Mouse (Mus musculus) v-Abl transformed pro-B cells (cell line): ENCODE results near the gene Wasf2.

Experiments
- in situ Hi-C, 2 experiments: fragments of 400-800 bp; cut with MboI; formaldehyde crosslinking; loops; one replicate each; pipeline ENCODE4 v1.15.1; 2025; ENCODE audit not compliant: unreplicated experiment in 2 of 2

Gene Wasf2

DNA sequence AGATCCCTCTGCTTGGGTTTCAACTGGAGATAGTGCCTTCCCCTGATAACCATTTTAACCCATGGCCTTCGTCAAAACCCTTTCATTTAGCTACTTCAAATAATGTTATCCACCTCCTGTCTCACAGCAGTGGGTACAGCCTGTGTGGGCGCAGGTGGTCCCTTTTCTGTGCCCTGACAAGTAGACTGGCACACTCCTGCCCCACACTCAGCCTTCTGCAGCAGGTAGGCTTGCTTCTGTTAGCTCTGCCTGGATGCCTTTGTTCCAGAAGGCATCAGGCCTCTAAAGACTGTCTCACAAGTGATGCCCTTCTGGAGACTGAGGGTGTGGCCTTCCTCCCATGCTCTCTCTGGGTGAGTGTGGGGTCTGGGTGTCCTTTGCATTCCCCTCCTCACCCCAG lies 65.8 kb downstream of the Wasf2 start:
- in situ Hi-C loops = loop anchor here in 1 of 2 experiments (10.0 kb wide), 2 partner anchors 181 to 251 kb away; partner anchors contain the start of gene Ahdc1

DNA sequence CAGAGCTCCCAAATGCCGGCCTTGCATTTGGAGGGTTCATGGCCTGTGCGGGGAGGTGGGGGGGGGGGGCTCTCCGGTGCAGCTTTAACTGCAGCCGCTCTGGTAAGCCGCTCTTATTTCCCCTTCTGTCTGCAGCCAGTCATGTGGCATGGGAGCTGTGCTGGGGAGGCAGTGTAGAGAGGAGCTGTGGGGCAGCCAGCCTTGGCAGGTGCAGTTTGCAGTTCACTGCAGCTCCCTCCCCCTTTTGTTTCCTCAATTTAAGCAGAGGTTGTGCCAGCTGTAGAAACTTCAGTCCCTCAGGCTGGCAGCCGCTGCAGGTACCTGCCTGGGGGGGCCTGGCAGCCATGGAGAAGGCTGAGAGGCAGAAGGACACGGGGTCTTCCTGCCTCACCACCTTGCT lies 66.5 kb downstream of the Wasf2 start:
- in situ Hi-C loops = loop anchor here in 1 of 2 experiments (10.0 kb wide), 2 partner anchors 182 to 252 kb away; partner anchors contain the start of gene Ahdc1

DNA sequence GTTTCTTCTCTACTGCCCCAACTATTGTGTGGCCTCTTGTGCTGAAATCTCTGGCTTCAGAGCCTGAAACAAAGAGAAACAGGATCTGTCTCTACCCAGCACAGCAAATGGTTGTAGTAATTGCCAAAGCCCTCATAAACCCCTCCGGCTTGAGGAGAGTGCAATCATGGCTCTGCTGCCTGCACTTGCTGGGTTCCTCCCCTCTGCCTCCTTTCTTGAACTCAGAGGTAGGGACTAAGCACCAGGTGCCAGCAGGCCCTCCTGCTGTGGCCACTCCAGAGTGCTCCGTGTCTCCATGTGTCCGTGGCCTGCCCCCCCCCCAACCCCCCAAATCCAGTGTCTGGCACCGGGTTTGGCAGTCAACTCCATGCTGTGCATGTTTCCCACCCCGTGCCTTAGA lies 67.0 kb downstream of the Wasf2 start:
- in situ Hi-C loops = loop anchor here in 1 of 2 experiments (10.0 kb wide), 2 partner anchors 183 to 253 kb away; partner anchors contain the start of gene Ahdc1

DNA sequence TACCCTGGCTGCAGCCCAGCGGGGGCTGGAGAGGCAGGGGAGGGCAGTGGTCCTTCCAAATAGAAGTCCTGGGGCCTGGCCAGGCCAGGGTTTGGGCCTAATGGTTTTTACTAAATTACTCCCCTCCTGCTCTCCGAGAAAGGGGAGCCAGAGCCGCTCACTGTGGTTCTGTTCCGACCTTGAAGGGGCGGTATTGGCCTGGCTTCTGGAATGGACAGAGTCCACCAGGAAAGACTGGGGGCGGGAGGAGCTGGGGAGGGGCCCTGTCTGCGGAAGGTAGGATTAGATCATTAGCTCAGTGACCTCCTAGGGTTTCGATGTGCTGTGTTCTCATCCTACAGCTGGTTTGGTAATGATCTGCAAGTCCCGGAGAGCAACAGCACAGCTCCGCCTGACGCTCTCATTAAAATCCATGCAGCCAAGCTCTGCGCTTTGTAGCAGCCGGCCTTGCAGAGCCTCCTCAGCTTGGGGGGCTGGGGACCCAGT lies 67.5 kb downstream of the Wasf2 start:
- in situ Hi-C loops = loop anchor here in 1 of 2 experiments (10.0 kb wide), 2 partner anchors 183 to 253 kb away; partner anchors contain the start of gene Ahdc1

- in situ Hi-C loops = loop anchor here in 1 of 2 experiments (10.0 kb wide), 2 partner anchors 184 to 254 kb away; partner anchors contain the start of gene Ahdc1
Observed at GRCm38 (mm10) chr4:133198337-133199180, 68.3 kb downstream of the Wasf2 start.

- in situ Hi-C loops = loop anchor here in 1 of 2 experiments (10.0 kb wide), 2 partner anchors 185 to 255 kb away; partner anchors contain the start of gene Ahdc1
Observed at GRCm38 (mm10) chr4:133199743-133200142, 69.4 kb downstream of the Wasf2 start.

- in situ Hi-C loops = no loop called here
Observed at GRCm38 (mm10) chr4:133200343-133200742, 70.0 kb downstream of the Wasf2 start.

DNA sequence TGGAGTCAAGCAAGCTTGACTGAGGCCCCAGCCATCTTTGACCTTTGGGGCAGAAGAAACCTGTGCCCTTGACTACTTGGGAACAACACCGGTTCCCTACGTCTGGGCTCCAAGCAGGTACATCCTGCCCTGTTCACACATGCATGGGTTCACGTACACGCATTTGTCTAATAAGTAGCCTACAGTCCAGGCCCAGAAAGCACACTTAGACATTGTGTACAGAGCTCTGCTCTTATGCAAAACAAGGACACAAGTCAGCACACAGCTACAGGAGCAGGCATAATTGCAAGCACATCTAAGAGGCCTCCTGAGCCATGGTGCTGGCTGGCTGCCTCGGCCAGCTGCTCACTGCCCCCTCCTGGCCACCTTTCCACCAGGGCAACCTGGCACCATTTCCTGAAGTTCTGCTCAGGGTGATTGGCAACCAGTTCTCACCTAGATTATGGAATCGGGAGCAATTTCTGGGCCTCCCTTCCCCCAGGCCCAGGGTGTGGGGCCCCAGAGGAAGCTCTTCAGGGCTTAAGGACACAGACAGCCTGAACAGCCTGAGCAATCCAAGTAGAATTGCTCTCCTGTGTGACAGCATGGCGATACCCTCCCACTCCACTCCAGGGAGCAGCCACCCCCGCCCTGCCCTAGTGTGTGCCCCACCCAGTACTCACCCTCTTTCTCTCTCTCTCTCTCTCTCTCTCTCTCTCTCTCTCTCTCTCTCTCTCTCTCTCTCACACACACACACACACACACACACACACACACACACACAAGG lies 70.9 kb downstream of the Wasf2 start:
- in situ Hi-C loops = no loop called here

GRCm38 (mm10) chr4:133202254-133202653 lies 71.9 kb downstream of the Wasf2 start:
- in situ Hi-C loops = no loop called here

GRCm38 (mm10) chr4:133203591-133203990 lies 73.3 kb downstream of the Wasf2 start:
- in situ Hi-C loops = no loop called here

DNA sequence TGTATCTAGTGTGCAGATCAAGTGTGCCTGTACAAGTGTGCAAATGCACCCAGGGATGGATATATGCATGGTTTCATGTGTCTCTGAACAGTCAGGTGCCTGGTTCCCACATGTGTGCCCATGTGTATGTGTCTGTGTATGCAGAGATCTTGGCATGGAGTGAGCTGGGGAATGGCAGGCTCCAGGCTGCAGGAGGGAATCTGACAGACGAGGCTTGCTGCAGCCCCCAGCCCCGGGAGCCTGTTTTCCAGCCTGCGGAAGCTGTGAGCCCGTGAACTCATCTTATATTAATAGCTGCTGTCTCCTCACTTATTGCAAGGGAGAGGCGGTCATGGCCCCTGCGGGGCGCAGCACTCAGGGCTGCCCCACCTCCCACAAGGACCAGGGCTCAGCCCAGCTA lies 74.1 kb downstream of the Wasf2 start:
- in situ Hi-C loops = no loop called here

DNA sequence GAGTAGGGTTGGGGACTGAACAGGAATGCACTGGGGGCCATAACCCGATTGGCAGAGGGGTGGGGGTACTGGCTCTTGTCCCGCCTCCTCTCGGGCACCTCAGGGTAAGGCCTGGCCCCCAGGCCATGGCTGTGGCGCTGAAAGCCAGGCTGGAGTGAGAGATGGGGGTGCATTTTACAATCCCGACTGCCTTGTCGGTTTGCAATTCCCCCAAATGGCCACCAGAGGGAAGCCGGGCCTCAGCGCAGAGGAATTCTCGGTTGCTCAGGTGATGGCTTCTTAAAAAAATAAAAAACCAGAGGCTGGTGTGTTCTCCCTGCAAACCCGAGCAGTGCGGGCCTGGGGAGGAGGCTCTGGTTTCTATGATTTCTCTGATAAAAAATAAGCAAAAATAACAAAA lies 79.1 kb downstream of the Wasf2 start:
- in situ Hi-C loops = no loop called here

- in situ Hi-C loops = loop anchor here (5.0 to 10.0 kb wide), 3 partner anchors 37 to 275 kb away; no protein-coding TSS in a partner anchor
Observed at GRCm38 (mm10) chr4:133210023-133210787, 79.9 kb downstream of the Wasf2 start.

- in situ Hi-C loops = loop anchor here (5.0 to 10.0 kb wide), 3 partner anchors 36 to 276 kb away; no protein-coding TSS in a partner anchor
Observed at GRCm38 (mm10) chr4:133210788-133211390, 80.6 kb downstream of the Wasf2 start.

DNA sequence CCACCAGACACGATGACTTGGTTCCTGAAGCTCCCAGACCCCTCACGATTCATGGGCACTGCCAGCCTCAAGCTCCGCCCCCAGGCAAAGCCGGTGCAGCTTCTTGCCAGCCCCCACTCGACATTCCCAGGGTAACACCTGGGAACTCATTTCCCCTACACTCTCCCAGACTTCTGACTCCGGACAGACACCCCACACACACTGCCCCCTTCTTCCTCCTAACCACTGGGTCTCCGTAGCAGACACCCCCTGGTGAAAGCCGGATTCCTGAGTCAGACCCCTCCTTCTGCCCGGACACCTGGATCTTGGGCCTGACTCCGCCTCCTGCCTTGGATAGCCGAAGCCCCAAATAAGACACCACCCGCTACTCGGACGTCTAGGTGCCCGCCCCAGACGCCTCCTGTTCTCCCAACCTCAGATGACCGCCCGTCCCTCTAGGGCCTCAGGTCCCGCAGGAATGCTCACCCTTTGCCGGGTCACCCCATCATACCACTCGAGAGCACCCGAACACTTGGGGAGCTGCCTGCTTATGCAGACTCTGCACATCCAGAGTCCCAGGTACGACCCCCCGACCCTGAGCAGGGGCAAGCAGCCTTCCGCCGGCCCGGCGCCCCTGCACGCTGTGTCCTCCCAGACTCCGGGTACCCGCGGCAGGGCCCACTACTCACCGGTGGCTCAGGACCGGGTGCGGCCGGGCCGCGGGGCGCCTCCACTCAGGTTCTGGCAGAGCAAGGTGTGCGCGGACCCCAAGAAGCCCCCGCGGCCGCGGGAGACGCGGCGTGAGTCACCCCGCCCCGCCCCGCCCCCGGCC lies 81.7 kb downstream of the Wasf2 start, which contains the start of the genes Cd164l2 and Gpr3:
Gene Cd164l2 (plus strand): TSS at position 381 of the 811 bp plus-strand sequence.
Gene Gpr3 (minus strand): TSS at position 786 of the 811 bp plus-strand sequence.
- in situ Hi-C loops = loop anchor here (5.0 to 10.0 kb wide), 3 partner anchors 35 to 277 kb away; no protein-coding TSS in a partner anchor

- in situ Hi-C loops = loop anchor here (5.0 to 10.0 kb wide), 3 partner anchors 35 to 278 kb away; no protein-coding TSS in a partner anchor
Observed at GRCm38 (mm10) chr4:133212562-133213267, 82.4 kb downstream of the Wasf2 start.

- in situ Hi-C loops = loop anchor here (5.0 to 10.0 kb wide), 3 partner anchors 34 to 278 kb away; no protein-coding TSS in a partner anchor
Observed at GRCm38 (mm10) chr4:133213268-133213590, 82.9 kb downstream of the Wasf2 start.

- in situ Hi-C loops = loop anchor here (5.0 to 10.0 kb wide), 3 partner anchors 34 to 279 kb away; no protein-coding TSS in a partner anchor
Observed at GRCm38 (mm10) chr4:133213661-133214060, 83.4 kb downstream of the Wasf2 start.
